Mouse (Mus musculus): ENCODE data around the gene Rfesd.

Rfesd gene

DNA sequence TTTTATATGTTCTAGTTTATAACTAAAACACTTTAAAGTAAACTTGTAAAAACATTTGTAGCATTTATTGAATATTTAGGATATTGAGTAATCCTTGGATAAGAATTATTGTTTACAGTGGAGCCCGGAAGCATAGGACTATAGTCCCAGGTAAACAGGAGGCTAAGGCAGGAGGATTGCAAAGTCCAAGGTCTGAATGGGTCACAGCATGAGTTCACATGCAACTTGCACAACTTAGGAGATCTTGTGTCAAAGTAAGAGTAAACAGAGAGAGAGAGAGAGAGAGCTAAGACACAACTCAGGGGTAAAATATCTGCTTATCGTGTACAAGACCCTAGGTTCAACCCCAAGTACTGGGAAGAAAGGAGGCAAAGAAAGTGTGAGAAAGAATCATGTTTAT, 41.9 kb downstream of the Rfesd start:
- no peak for DNase-seq

DNA sequence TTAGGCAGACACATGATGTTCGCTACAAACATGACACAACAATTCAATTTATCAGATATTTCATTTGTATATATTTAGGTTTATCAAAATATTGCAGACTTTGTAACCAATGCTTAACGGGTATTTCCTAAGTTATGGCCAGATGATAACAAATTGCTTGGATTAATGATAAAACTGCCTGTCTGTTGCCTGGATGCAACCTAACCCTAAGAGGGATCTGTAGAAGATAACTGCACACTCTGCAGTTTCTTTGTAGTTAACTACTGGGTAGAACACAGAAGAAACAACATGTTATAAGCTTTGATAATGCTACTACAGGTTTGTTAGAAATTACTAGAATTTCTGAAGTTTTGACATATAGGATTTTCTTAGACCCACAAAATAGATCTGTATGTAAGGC, 42.3 kb downstream of the Rfesd start:
- DNase-seq: no peak

DNA sequence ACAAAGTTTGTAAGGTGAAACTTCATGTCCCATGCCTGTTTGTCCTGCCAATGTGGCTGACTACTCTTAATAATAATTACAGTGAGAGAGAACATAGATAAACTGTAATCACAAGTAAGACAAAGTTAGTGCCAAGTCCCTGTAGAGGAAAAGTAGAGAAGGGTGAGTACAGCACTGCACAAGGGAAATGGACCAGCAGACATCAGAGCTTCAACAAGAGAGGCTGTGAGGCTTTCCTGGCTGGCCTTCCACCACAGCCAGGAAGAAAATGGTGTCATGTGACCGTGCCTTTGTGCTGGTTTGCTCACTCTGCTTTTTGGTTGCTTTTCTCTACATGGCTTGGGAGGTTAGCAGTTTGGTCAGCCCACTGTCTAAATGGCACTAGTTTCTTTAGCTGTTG, 42.9 kb downstream of the Rfesd start:
- DNase-seq: no peak

DNA sequence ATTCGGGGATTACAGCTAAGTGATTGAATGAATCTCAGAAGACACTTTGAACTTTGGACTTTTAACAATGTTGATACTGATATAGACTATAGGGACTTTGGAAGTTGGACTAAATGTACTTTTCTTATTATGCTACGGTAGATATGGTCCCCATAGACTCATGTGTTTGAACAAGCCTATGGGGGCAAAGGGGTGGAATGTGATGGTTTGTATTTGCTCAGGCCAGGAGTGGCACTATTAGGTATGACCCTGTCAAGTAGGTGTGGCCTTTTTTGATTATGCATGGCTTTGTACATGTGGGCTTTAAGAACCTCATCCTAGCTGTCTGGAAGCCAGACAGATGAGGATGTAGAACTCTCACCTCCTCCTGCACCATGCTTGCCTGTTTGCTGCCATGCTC, 44.0 kb downstream of the Rfesd start:
- no peak for DNase-seq

DNA sequence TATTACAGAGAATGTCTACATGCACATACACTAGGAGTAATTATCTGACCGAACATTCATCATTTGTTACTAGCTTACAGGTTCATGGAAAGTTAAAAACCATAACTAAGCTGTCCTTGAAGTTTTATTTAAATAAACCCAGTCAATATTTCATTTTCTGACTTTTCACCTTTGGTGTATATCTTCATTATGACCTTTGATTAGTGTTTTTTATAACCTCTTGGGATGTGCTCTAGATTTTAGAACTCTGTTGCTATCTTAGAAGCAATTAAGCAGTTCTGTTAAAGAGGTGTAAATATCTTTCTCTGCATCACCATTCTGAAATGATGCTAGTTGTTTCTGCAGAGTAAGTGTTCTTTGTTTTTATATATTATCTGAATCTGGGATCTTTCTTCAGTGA, 51.7 kb downstream of the Rfesd start, which contains the start of gene Spata9:
Spata9 (plus strand) TSS at position 301 of the 400 bp plus-strand sequence.
- DNase-seq: no peak

DNA sequence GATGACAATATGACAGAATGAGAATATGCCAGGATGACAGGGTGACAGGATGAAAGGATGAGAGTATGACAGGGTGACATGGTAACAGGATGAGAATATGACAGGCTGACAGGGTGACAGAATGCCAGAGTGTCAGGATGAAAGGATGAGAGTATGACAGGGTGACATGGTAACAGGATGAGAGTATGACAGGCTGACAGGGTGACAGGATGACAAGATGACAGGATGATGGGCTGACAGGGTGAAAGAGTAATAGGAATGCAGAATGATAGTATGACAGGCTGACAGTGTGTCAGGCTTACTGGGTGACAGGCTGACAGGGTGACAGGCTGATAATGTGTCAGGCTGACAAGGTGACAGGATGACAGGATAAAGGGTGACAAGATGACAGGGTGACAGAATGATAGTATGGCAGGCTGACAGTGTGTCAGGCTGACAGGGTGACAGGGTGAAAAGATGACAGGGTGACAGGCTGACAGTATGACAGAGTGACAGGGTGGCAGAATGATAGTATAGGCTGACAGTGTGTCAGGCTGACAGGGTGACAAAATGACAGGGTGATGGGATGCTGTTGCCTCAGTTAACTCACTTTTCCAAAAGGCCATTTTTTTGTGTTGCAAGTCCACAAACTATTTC, 63.0 kb downstream of the Rfesd start:
- DNase-seq: no peak

Measured in right cerebral cortex, postnatal 4 days (tissue).